Mouse (Mus musculus) G1E (cell line): ENCODE results near the gene Adam12. TPM values are rescaled to one million over a fixed set of nuclear protein-coding genes. Genes with fewer than 3 reads are reported as not detected.

ENCODE experiments used
- ATAC-seq: 2 replicates; pipeline ENCODE4 v1.8.0; 2016; ENCODE audit warnings: mild to moderate bottlenecking; ENCODE audit not compliant: insufficient number of reproducible peaks, poor library complexity, low FRiP score, severe bottlenecking; ENCODE audit errors: extremely low read depth
- DNase-seq: peaks from one replicate; pipeline ENCODE4 v3.0.0; 2012; ENCODE audit warnings: low spot score
- H3K27me3 ChIP-seq: 2 replicates; pipeline ENCODE4 v1.6.1; 2012; ENCODE audit warnings: mild to moderate bottlenecking, low read length, inconsistent platforms; ENCODE audit not compliant: insufficient read depth
- H3K36me3 ChIP-seq: replicated peaks from 2 replicates; pipeline ENCODE3; 2012; ENCODE audit warnings: mild to moderate bottlenecking, inconsistent platforms
- H3K4me1 ChIP-seq: 2 replicates; pipeline ENCODE4 v1.6.1; 2012; ENCODE audit warnings: low read depth, low read length, inconsistent platforms, mixed read lengths; ENCODE audit not compliant: insufficient read depth
- H3K4me3 ChIP-seq: 2 replicates; pipeline ENCODE4 v1.5.1; 2012; ENCODE audit warnings: low read depth, mild to moderate bottlenecking, inconsistent platforms, low read length, moderate library complexity, mixed read lengths
- H3K9me3 ChIP-seq: replicated peaks from 2 replicates; pipeline ENCODE4 v1.6.1; 2012; ENCODE audit warnings: inconsistent platforms
- CTCF ChIP-seq: IDR thresholded peaks from 2 replicates; pipeline ENCODE4 v1.5.1; 2012; ENCODE audit warnings: low read depth, low read length, inconsistent platforms, mixed read lengths
- GATA1 ChIP-seq: IDR thresholded peaks from 2 replicates; pipeline ENCODE4 v1.6.1; 2012; ENCODE audit warnings: borderline replicate concordance, low read length, inconsistent platforms, mixed read lengths
- GATA2 ChIP-seq: IDR thresholded peaks from 2 replicates; pipeline ENCODE4 v1.6.1; 2012; ENCODE audit warnings: low read depth, low read length, inconsistent platforms, borderline replicate concordance
- POLR2AphosphoS5 ChIP-seq: IDR thresholded peaks from 2 replicates; pipeline ENCODE4 v1.6.1; 2012; ENCODE audit warnings: low read depth, low read length, inconsistent platforms; ENCODE audit not compliant: insufficient replicate concordance
- TAL1 ChIP-seq: conservative IDR thresholded peaks from 2 replicates; pipeline ENCODE4 v1.6.1; 2012; ENCODE audit warnings: low read depth, low read length, inconsistent platforms, mixed read lengths
- polyA plus RNA-seq: library from polyadenylated mRNA; stranded (reverse); fragments of >175 nt; gene quantifications from 2 replicates; pipeline ENCODE4 v1.2.3, GENCODE M21; 2012
- total RNA-seq, 2 experiments: library from RNA; stranded (forward) in 1 of 2; stranded (reverse) in 1 of 2; fragments of 200-1000 nt in 1 of 2; fragments of >200 nt in 1 of 2; fragmentation: Nextera tagmentation in 1 of 2; gene quantifications; 2 replicates each; pipeline ENCODE4 v1.2.3; 2014 to 2017

Adam12 gene
- total and polyA plus RNA-seq, 3 experiments: 0.16 TPM; not detected in 2

GRCm38 (mm10) chr7:133879761-133880160 lies 352.2 kb downstream of the Adam12 start:
- Histone ChIP-seq H3K36me3 (no peaks in the 10 kb centered on the region), H3K27me3 (no peaks in the 10 kb centered on the region), H3K9me3 (peaks cover 44% of the 10 kb centered on the region), H3K4me3 (no peak overlapping the region), H3K4me1 (no peaks in the 10 kb centered on the region)
- ATAC-seq: no peak
- no peak for DNase-seq
- TF ChIP-seq POLR2AphosphoS5 (no peak), GATA2 (no peak), TAL1 (no peak), CTCF (no peak), GATA1 (no peak)

DNA sequence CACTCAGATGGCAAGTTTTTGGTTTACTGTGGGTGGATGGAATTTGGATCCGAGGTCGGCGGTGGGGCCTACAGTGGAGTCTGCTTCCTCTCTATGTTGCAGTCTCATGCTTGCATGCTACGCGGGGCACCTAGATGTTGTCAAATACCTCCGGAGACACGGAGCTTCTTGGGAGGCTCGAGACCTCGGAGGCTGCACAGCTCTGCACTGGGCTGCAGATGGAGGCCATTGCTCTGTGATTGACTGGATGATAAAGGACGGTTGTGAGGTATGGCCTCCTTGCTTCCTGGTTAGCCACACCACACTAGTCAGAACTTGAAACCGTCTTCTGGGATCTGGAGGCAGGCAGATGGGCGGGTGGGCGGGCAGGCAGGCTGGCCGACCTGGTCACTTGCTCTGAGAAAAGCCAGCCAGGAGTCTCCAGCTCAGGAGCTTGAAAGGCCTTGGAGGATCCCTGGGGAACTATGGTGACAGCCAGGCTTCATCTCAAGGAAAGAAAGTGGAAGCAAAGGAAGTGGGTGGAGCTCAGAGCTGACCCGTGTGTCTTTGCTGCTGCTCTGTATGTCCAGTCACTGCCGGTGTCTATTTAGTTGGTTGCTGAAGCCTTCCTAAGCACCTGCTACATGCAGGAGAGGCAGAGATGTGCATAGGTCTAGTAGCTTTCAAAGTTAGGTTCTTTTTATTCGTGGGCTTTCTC lies 355.2 kb downstream of the Adam12 start:
- Histone ChIP-seq H3K36me3 (no peaks in the 10 kb centered on the region), H3K4me1 (no peaks in the 10 kb centered on the region), H3K27me3 (no peaks in the 10 kb centered on the region), H3K4me3 (no peak overlapping the region), H3K9me3 (peaks cover 47% of the 10 kb centered on the region)
- DNase-seq: no peak
- no peak for ATAC-seq
- TF ChIP-seq CTCF (no peak), GATA2 (no peak), POLR2AphosphoS5 (no peak), TAL1 (no peak), GATA1 (no peak)

GRCm38 (mm10) chr7:133876139-133876538 lies 355.8 kb downstream of the Adam12 start:
- Histone ChIP-seq H3K36me3 (no peaks in the 10 kb centered on the region), H3K4me3 (no peak overlapping the region), H3K9me3 (peaks cover 43% of the 10 kb centered on the region), H3K27me3 (no peaks in the 10 kb centered on the region), H3K4me1 (no peaks in the 10 kb centered on the region)
- ATAC-seq (no peak), DNase-seq (no peak)
- no peak for TF ChIP-seq TAL1
- TF ChIP-seq CTCF: no peak
- no peak for TF ChIP-seq GATA1
- TF ChIP-seq GATA2: no peak
- no peak for TF ChIP-seq POLR2AphosphoS5

- Histone ChIP-seq H3K27me3 (no peaks in the 10 kb centered on the region), H3K4me3 (no peak overlapping the region), H3K36me3 (no peaks in the 10 kb centered on the region), H3K9me3 (peaks cover 39% of the 10 kb centered on the region), H3K4me1 (no peaks in the 10 kb centered on the region)
- TF ChIP-seq GATA1: no peak
- TF ChIP-seq GATA2: no peak
- no peak for TF ChIP-seq TAL1
- TF ChIP-seq CTCF: no peak
- no peak for TF ChIP-seq POLR2AphosphoS5
- no peak for ATAC-seq
- DNase-seq: no peak
Measured at GRCm38 (mm10) chr7:133872701-133873100, 359.2 kb downstream of the Adam12 start.

GRCm38 (mm10) chr7:133870265-133870664 lies 361.7 kb downstream of the Adam12 start:
- no peaks in the 10 kb centered on the region for H3K27me3 ChIP-seq
- H3K9me3 ChIP-seq: peaks cover 45% of the 10 kb centered on the region
- no peak overlapping the region for H3K4me3 ChIP-seq
- H3K4me1 ChIP-seq: no peaks in the 10 kb centered on the region
- no peaks in the 10 kb centered on the region for H3K36me3 ChIP-seq
- DNase-seq (no peak), ATAC-seq (no peak)
- TF ChIP-seq GATA1: no peak
- TF ChIP-seq CTCF: no peak
- no peak for TF ChIP-seq POLR2AphosphoS5
- no peak for TF ChIP-seq TAL1
- TF ChIP-seq GATA2: no peak

- TF ChIP-seq GATA2: no peak
- TF ChIP-seq POLR2AphosphoS5: no peak
- no peak for TF ChIP-seq CTCF
- no peak for TF ChIP-seq GATA1
- TF ChIP-seq TAL1: no peak
- Histone ChIP-seq H3K4me3 (no peak overlapping the region), H3K9me3 (peaks cover 37% of the 10 kb centered on the region), H3K4me1 (no peaks in the 10 kb centered on the region), H3K36me3 (no peaks in the 10 kb centered on the region), H3K27me3 (no peaks in the 10 kb centered on the region)
- ATAC-seq (no peak), DNase-seq (no peak)
Measured at GRCm38 (mm10) chr7:133863684-133864083, 368.3 kb downstream of the Adam12 start.

DNA sequence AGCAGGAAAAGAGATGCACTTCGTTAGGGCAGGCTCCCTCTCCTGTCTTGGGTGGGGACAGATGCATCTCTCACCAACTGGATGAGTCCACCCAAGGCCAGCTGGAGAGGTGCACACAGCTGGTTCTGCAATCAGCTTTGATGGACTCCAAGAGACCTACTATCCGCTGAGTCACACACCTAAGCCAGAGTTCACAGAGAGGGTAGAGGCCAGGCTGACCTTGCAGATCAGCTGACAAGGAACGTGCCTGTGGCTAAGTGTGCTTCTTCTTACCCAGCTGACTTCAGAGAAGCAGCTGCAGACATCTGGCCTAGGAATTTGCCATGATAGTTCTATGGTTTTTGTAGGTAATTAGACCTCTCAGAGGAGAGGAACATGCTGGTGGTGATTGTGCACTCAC lies 368.8 kb downstream of the Adam12 start:
- ATAC-seq (no peak), DNase-seq (no peak)
- Histone ChIP-seq H3K4me1 (no peaks in the 10 kb centered on the region), H3K27me3 (no peaks in the 10 kb centered on the region), H3K4me3 (no peak overlapping the region), H3K9me3 (peaks cover 34% of the 10 kb centered on the region), H3K36me3 (no peaks in the 10 kb centered on the region)
- TF ChIP-seq GATA2 (no peak), POLR2AphosphoS5 (no peak), CTCF (no peak), GATA1 (no peak), TAL1 (no peak)
